Mouse (Mus musculus) heart, adult 2 months (tissue): ENCODE results near the gene Gm49510. TPM values are rescaled to one million over a fixed set of nuclear protein-coding genes. Genes with fewer than 3 reads are reported as not detected.

Experiments used
- DNase-seq, 2 experiments: peaks; one replicate each; pipeline ENCODE4 v3.0.0; 2021
- H3K27ac ChIP-seq: fragments of 200-600 bp; 2 replicates; pipeline ENCODE4 v1.8.1; 2022
- H3K27me3 ChIP-seq: fragments of 200-500 bp; 2 replicates; pipeline ENCODE4 v1.6.1; 2012; ENCODE audit warnings: mild to moderate bottlenecking, low read length, inconsistent platforms, mixed read lengths; ENCODE audit not compliant: control insufficient read depth, insufficient read depth
- H3K36me3 ChIP-seq: fragments of 200-500 bp; 2 replicates; pipeline ENCODE4 v1.6.1; 2012; ENCODE audit warnings: low read length, inconsistent platforms; ENCODE audit not compliant: control insufficient read depth, insufficient read depth
- H3K4me1 ChIP-seq: fragments of 200-500 bp; 2 replicates; pipeline ENCODE4 v1.6.1; 2011; ENCODE audit warnings: low read length; ENCODE audit not compliant: control insufficient read depth, insufficient read depth
- H3K4me3 ChIP-seq: fragments of 200-600 bp; 2 replicates; pipeline ENCODE4 v1.8.1; 2022
- H3K79me2 ChIP-seq: fragments of 200-500 bp; replicated peaks from 2 replicates; pipeline ENCODE4 v1.6.1; 2012; ENCODE audit warnings: mild to moderate bottlenecking, inconsistent platforms, low read length, moderate library complexity, mixed read lengths; ENCODE audit not compliant: control insufficient read depth, insufficient read depth
- H3K9ac ChIP-seq: fragments of 200-500 bp; 2 replicates; pipeline ENCODE4 v1.6.1; 2012; ENCODE audit warnings: low read depth, mild to moderate bottlenecking, control low read depth, inconsistent platforms, low read length, mixed read lengths
- CTCF ChIP-seq: fragments of 200-600 bp; IDR thresholded peaks from 2 replicates; pipeline ENCODE4 v1.8.1; 2022; ENCODE audit warnings: antibody characterized with exemption, mild to moderate bottlenecking, moderate library complexity
- EP300 ChIP-seq: fragments of 200-500 bp; IDR thresholded peaks from 2 replicates; pipeline ENCODE4 v1.6.1; 2011; ENCODE audit warnings: low read depth, low read length, control low read depth; ENCODE audit not compliant: insufficient read depth
- POLR2A ChIP-seq: fragments of 200-500 bp; IDR thresholded peaks from 2 replicates; pipeline ENCODE4 v1.6.1; 2011; ENCODE audit warnings: mild to moderate bottlenecking, low read depth, low read length, control low read depth; ENCODE audit not compliant: insufficient read depth
- WGBS: fragments of 180-500 bp; shearing (Covaris S2); methylation state at CpG from one replicate; pipeline ENCODE4 v1.1.7; 2018; 5-methylcytosine and 5-hydroxymethylcytosine counted together
- intact Hi-C: fragments of 180-260 bp; cut with DNase I; formaldehyde crosslinking; loops from one replicate; pipeline ENCODE4 v1.15.1; 2025
- microRNA-seq, 2 experiments: library from miRNA; unstranded; fragments of <30 nt; microRNA quantifications; one replicate each; pipeline ENCODE4 v1.2.0; 2021
- polyA plus RNA-seq: library from polyadenylated mRNA; depleted of rRNA; stranded (reverse); fragments of >200 nt; gene quantifications from 2 replicates; pipeline ENCODE4 v1.2.3, GENCODE M21; 2012; rRNA removed
- total RNA-seq, 2 experiments: library from RNA; stranded (reverse); gene quantifications; 2 replicates each; pipeline ENCODE4 v1.2.3; 2021

Gm49510 gene
- total and polyA plus RNA-seq, 3 experiments = 0.04 TPM; not detected in 2

DNA sequence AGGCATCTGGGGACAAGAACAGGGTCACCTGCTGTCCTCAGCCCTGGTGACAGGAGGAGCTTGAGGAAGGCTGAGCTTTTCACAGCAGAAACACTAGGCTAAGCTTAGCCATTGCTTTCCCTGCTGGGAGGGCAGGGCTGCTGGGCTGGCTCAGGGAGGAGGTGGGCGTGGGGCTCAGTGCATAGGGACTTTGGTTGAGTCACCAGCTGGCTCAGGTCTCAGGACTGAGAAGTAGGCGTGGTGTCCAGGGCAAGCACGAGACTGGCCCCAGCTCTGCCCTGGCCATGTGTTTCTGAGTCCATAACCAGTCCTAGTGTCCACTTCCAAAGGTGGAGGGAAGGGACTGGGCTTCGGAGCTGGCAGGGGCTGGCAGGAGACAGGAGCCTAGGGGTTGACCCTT is 60.6 kb downstream of the Gm49510 start:
- TF ChIP-seq EP300 (no peak), POLR2A (no peak), CTCF (no peak)
- H3K27me3 ChIP-seq = no peaks in the 10 kb centered on the region
- H3K36me3 ChIP-seq = no peaks in the 10 kb centered on the region
- H3K4me1 ChIP-seq = peaks cover 3% of the 10 kb centered on the region
- no peaks in the 10 kb centered on the region for H3K79me2 ChIP-seq
- no peak overlapping the region for H3K27ac ChIP-seq
- DNase-seq = peak; percentile 70 to 80
- no peak overlapping the region for H3K4me3 ChIP-seq
- intact Hi-C loops = no loop called here
- H3K9ac ChIP-seq = no peak overlapping the region
- WGBS = 61% methylated on average over 4 of the region's 4 CpGs

DNA sequence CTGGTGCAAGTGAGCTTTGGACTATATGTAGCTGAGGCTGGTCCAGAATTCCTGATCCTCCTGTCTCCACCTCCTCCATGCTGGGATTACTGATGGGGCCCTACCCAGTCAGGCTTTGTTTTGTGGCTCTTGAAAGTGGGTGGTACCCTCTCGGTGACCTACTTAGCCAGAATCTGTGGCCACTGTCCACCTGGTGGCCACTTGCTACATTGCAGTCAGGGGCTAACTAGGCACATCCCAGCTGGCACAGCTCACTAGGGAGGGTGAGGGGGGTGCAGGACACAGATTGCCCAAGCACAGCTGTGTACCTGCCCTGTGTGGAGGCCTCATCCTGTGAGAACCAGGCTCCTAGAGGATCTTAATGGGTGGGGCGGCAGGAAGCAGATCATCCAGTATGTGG is 63.4 kb downstream of the Gm49510 start:
- TF ChIP-seq EP300 (0 out of 2 replicates have a peak, but pooled peaks have one; percentile 51), POLR2A (no peak), CTCF (peak; percentile 85)
- Histone ChIP-seq H3K36me3 (no peaks in the 10 kb centered on the region), H3K4me3 (no peak overlapping the region), H3K79me2 (no peaks in the 10 kb centered on the region), H3K27ac (no peak overlapping the region), H3K4me1 (peaks cover 3% of the 10 kb centered on the region), H3K27me3 (no peaks in the 10 kb centered on the region; the same call in 1 of the 2 replicates), H3K9ac (no peak overlapping the region)
- intact Hi-C loops = loop anchor here (2.0 kb wide), 1 partner anchor 48 kb away; no protein-coding TSS in a partner anchor
- 30% methylated on average over 2 of the region's 2 CpGs for WGBS
- peak; percentile 70 to 77 for DNase-seq

Small RNA genes lying within 50 kb of the gene (microRNA-seq; reads per million reads assigned to microRNA genes)
- 0.77 to 1.1 reads per million in 2 experiments for gene Mir6955

Other genes with a start within 250 kb of the Gm49510 start
- gene Elfn2, start 180.9 kb upstream of the Gm49510 start, total RNA-seq = 1 to 10 TPM; 1.3 to 3.4 TPM
- gene Elfn2, start 180.9 kb upstream of the Gm49510 start, polyA plus RNA-seq = 0.16 and 0.35 TPM in 2 replicates
- gene Mfng, start 126.2 kb upstream of the Gm49510 start, total RNA-seq = 10 to 100 TPM; 11.1 to 11.6 TPM
- 15.0 and 19.1 TPM in 2 replicates for gene Mfng, start 126.2 kb upstream of the Gm49510 start, polyA plus RNA-seq
- gene Card10, start 96.6 kb upstream of the Gm49510 start, total RNA-seq = 10 to 100 TPM; 15.0 to 17.0 TPM
- 22.3 and 28.5 TPM in 2 replicates for gene Card10, start 96.6 kb upstream of the Gm49510 start, polyA plus RNA-seq
- 10 to 100 TPM; 30.8 to 37.1 TPM for gene Cdc42ep1, start 57.0 kb upstream of the Gm49510 start, total RNA-seq
- 62.3 and 71.8 TPM in 2 replicates for gene Cdc42ep1, start 57.0 kb upstream of the Gm49510 start, polyA plus RNA-seq
- not detected for gene Lgals2, start 44.1 kb upstream of the Gm49510 start, total RNA-seq
- 0.59 and 1.5 TPM in 2 replicates for gene Lgals2, start 44.1 kb upstream of the Gm49510 start, polyA plus RNA-seq
- 10 to 100 TPM; 42.2 to 44.4 TPM for gene Gga1, start 22.5 kb upstream of the Gm49510 start, total RNA-seq
- 44.7 and 52.7 TPM in 2 replicates for gene Gga1, start 22.5 kb upstream of the Gm49510 start, polyA plus RNA-seq
- gene Sh3bp1, start 101 bp downstream of the Gm49510 start, total RNA-seq = 1 to 10 TPM; 2.6 to 3.3 TPM
- 12.6 and 19.2 TPM in 2 replicates for gene Sh3bp1, start 101 bp downstream of the Gm49510 start, polyA plus RNA-seq
- under 1 TPM; 0.81 to 0.86 TPM for gene Pdxp, start 14.3 kb downstream of the Gm49510 start, total RNA-seq
- gene Pdxp, start 14.3 kb downstream of the Gm49510 start, polyA plus RNA-seq = 2.0 and 2.9 TPM in 2 replicates
- 100 to 1,000 TPM; 174 to 176 TPM for gene Lgals1, start 27.1 kb downstream of the Gm49510 start, total RNA-seq
- 425 and 497 TPM in 2 replicates for gene Lgals1, start 27.1 kb downstream of the Gm49510 start, polyA plus RNA-seq
- gene Nol12, start 35.3 kb downstream of the Gm49510 start, total RNA-seq = 10 to 100 TPM; 13.8 to 17.4 TPM
- 9.9 and 13.1 TPM in 2 replicates for gene Nol12, start 35.3 kb downstream of the Gm49510 start, polyA plus RNA-seq
- 10 to 100 TPM; 24.4 to 30.9 TPM for gene Triobp, start 48.1 kb downstream of the Gm49510 start, total RNA-seq
- gene Triobp, start 48.1 kb downstream of the Gm49510 start, polyA plus RNA-seq = 22.0 and 26.7 TPM in 2 replicates
- 10 to 100 TPM; 73.3 to 82.4 TPM for gene H1f0, start 128.8 kb downstream of the Gm49510 start, total RNA-seq
- 54.2 and 66.4 TPM in 2 replicates for gene H1f0, start 128.8 kb downstream of the Gm49510 start, polyA plus RNA-seq
- gene Galr3, start 142.2 kb downstream of the Gm49510 start, total RNA-seq = not detected
- not detected in 2 replicates for gene Galr3, start 142.2 kb downstream of the Gm49510 start, polyA plus RNA-seq
- 1 to 10 TPM; 5.5 to 8.5 TPM for gene Ankrd54, start 163.2 kb downstream of the Gm49510 start, total RNA-seq
- gene Ankrd54, start 163.2 kb downstream of the Gm49510 start, polyA plus RNA-seq = 12.2 and 14.2 TPM in 2 replicates
- 10 to 100 TPM; 63.9 to 69.2 TPM for gene Eif3l, start 175.5 kb downstream of the Gm49510 start, total RNA-seq
- gene Eif3l, start 175.5 kb downstream of the Gm49510 start, polyA plus RNA-seq = 90.3 and 116 TPM in 2 replicates
- gene Micall1, start 209.2 kb downstream of the Gm49510 start, total RNA-seq = 10 to 100 TPM; 43.0 to 45.7 TPM
- gene Micall1, start 209.2 kb downstream of the Gm49510 start, polyA plus RNA-seq = 39.3 and 58.7 TPM in 2 replicates
- 100 to 1,000 TPM; 126 to 145 TPM for gene Polr2f, start 241.3 kb downstream of the Gm49510 start, total RNA-seq
- gene Polr2f, start 241.3 kb downstream of the Gm49510 start, polyA plus RNA-seq = 48.6 and 50.9 TPM in 2 replicates
- 1 to 10 TPM; 1.8 to 2.6 TPM for gene 1700088E04Rik, start 241.6 kb downstream of the Gm49510 start, total RNA-seq
- gene 1700088E04Rik, start 241.6 kb downstream of the Gm49510 start, polyA plus RNA-seq = 2.8 and 3.8 TPM in 2 replicates